Mouse (Mus musculus): ENCODE data around the gene Prss41.
"Not testable (repeated sequence)": the region's sequence is repeated elsewhere in the genome, so short reads cannot be mapped to it uniquely, and the experiment has no call there.

Gene Prss41

DNA sequence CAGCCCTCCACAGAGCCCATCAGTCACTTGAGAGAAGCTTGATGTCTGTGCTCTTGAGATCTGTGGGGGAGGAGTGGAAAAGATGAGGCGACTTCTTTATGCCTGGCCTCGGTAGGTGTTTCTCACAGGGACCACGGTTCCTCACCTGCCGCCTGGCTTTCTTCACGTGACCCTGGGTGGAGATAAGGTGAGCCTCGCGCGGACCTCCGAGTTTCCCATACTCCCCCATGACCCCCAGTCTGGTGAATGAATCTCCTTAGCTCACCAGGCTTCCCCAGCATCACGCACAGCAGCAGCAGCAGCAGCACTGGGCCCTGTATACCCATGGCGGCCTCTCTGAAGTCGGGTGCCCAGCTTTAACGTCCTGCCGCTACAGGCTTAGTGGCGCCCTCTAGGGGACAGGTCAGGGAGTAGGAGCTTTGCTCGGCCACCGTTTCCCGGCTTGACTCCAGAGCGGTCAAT, at the start of gene Prss41, which contains the start of gene Prss32:
Prss41 (minus strand) TSS at position 361 of the 462 bp plus-strand sequence.
Prss32 (plus strand) TSS at position 44 of the 462 bp plus-strand sequence.
- DNase-seq, result peak; percentile 71

DNA sequence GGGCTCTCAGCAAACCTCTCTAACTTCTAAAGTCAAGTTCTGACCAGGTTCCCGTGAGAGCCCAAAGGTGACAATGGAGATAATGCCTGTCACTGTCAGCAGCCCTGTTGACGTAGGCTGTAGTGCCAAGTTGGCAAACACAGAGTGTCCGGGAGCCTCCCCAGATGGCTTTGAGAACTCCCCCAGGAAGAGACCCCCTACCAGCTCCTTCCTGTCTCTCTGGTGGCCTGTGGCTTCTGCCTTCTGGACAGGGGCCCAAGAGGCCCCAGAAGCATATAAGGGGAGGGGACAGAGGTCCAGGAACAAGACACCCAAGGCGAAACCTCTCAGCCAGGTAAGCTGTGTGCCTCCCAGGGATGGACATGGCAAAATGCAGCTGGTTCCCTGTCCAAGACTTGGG, 36.6 kb upstream of the Prss41 start, which contains the start of the genes Dcpp1 and Dcpp2:
Dcpp1 (plus strand) TSS at position 301 of the 400 bp plus-strand sequence.
Dcpp2 (plus strand) TSS at position 305 of the 400 bp plus-strand sequence.
- not testable (repeated sequence) for DNase-seq

- DNase-seq, result no peak
Observed at GRCm38 (mm10) chr17:23877166-23877565, 33.2 kb upstream of the Prss41 start.

- DNase-seq, result no peak
Observed at GRCm38 (mm10) chr17:23876741-23877140, 32.8 kb upstream of the Prss41 start.

GRCm38 (mm10) chr17:23873884-23874856, 30.2 kb upstream of the Prss41 start:
- DNase-seq, result peak; percentile 83

DNA sequence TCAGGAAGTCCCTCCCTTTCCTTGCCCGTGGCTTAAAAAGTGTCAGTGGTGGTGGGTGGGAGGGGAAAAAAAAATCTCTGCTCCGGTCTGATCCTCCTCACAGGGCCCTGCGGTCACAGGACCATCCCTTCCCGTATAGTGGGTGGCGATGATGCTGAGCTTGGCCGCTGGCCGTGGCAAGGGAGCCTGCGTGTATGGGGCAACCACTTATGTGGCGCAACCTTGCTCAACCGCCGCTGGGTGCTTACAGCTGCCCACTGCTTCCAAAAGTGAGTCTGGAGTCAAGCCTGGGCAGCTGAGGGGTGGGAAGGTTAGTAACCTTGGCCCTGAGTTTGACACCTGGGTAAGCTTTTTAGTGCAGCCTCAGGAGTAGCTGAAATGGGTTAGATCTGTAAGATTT, 24.5 kb upstream of the Prss41 start:
- DNase-seq, result no peak

GRCm38 (mm10) chr17:23867756-23868155, 23.8 kb upstream of the Prss41 start, which contains the start of gene Prss21:
Gene Prss21, plus strand, starts transcription at chr17:23868056.
- DNase-seq, result no peak

- DNase-seq, result no peak
Observed at GRCm38 (mm10) chr17:23862926-23863325, 19.0 kb upstream of the Prss41 start.

GRCm38 (mm10) chr17:23857913-23858312, 13.9 kb upstream of the Prss41 start:
- DNase-seq, result no peak

GRCm38 (mm10) chr17:23857193-23857592, 13.2 kb upstream of the Prss41 start:
- DNase-seq, result no peak

DNA sequence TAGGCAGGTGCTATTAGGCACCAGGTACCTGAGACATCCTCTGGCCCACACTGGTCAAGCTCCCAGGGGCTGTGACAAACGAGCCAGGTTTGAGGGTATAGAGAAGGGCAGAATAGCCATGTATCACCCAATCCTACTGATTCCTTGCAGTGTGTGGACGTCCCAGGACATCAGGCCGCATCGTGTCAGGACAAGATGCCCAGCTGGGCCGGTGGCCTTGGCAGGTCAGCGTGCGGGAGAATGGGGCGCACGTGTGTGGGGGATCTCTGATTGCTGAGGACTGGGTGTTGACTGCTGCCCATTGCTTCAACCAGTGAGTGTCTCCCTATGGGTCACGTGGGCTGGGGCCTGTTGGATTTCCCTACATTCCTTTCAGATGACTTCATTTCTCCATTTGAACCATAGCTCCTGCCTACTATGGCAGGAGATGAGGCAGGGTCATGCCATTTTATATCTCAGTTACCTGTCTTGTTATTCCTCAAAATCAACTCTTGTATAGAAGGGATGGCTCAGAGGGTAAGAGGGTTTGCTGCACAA, 10.3 kb upstream of the Prss41 start:
- no peak for DNase-seq

DNA sequence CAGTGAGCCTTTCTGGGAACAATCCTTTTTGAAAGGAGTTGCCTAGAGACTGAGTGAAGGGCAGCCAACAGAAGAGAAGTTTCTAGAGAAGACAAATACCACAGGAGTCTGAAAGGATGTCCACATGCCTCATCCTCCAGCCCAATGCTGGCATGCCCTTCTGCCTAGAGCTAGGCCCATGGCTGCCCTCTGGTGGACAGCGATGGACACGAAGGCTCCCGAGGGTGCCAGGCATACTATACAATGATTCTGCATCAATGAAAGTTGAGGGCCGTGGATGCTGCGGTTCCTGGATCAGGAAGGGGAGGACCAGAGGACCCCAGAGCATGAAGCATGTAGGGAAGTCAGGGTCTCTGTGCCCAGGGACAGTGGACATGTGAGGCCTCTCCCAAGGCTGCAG, 9.3 kb upstream of the Prss41 start:
- DNase-seq, result peak; percentile 75

GRCm38 (mm10) chr17:23850853-23851749, 7.1 kb upstream of the Prss41 start:
- peak; percentile 83 for DNase-seq

DNA sequence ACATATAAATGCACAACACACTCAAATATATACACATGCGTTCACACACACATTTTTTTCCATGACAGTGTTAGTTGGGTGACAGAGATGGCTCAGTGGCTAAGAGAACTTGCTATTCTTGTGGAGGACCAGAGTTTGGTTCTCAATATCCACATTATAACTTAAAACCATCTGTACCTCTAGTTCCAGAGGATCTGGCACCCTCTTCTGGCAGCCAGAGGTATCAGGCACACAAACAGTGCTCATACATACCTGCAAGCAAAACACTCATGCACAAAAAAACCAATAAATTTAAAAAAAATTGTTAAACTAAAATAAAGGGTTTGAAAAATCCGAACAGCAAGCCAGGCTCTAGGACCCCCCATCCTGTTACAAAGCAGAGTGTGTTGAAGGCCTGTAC, 6.1 kb upstream of the Prss41 start:
- no peak for DNase-seq

- DNase-seq, result no peak
Observed at GRCm38 (mm10) chr17:23843141-23843811, 696 bp downstream of the Prss41 start.

DNA sequence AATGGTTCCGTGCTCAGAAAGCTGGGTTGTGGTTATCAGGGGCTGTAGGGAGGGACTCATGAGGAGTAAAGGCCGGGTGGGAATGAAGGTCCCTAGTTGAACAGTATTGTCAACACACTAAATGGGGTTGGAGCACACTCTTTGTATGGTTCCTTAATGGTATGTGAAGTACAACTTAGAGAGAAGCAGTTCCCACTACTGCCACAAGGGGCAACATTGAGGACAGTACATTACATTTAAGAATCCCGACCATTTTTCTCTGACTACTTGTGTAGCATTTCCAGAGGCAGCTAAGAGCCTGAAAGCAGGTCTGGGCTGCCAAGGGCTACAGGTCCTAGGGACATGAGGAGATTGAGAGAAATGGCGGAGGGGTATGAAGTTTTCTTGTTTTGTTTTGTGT, 2.8 kb downstream of the Prss41 start:
- peak; percentile 75 for DNase-seq

GRCm38 (mm10) chr17:23836006-23836575, 7.9 kb downstream of the Prss41 start, which contains the start of gene Prss33:
Gene Prss33, minus strand, starts transcription at chr17:23836056.
- DNase-seq, result no peak

- no peak for DNase-seq
Observed at GRCm38 (mm10) chr17:23831201-23831600, 12.8 kb downstream of the Prss41 start.

GRCm38 (mm10) chr17:23829064-23829619, 14.8 kb downstream of the Prss41 start, which contains the start of gene Elob:
Gene Elob, minus strand, starts transcription at chr17:23829136.
- peak; percentile 88 for DNase-seq

DNA sequence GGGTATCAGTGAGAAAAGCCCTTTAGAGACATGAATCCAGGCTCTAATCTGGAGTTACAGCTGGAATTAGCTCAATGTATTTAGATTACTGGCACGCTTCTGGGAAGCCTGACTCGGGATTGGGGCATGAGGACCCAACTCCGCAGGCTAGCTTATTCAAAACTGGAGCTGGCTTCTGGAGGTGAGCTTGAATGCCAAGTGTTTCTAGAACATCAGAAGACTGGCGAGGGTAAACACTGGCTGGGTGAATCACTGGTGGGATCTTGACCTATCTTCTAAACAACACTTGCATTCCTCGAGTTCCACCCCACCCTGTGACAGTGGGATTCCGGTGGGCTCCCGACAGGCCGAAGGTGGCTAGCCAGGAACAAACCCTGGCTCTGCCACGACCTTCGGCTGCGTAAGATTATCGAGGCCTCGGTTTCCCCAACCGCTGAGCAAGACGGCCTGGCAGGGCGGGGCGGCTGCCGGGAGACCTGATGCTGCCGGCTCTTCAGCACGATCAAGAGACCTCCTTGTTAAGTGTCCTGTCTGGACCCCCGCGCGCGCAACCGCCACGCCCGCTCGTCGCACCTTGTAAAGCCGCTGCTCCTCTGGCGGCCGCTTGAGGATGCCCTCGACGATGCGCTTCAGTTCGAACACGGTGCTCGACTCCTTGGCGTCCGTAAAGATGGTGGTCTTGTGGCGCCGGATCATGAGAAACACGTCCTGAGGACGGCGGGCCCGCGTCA, 15.5 kb downstream of the Prss41 start:
- peak; percentile 64 for DNase-seq
